19 mouse cellular contexts compared by ENCODE assay signal in genomic region chr8:124125241-124125640, GRCm38 (mm10).
DNase-seq lines count a peak whose midpoint lies in the region; ATAC-seq and TF ChIP-seq lines count a peak whose summit lies in the region.
"Had no signal": no experiment of that assay in that cellular context is flagged by ENCODE, and none has a peak within 500 bp of the region (broad histone marks: within the 10 kb centered on the region; RNA-seq: fewer than 3 reads in every experiment).

No protein-coding gene starts in this region.

- H3K27me3 ChIP-seq in kidney, embryonic 15.5 days, result no peaks in the 10 kb centered on the region
- no peaks in the 10 kb centered on the region for H3K27me3 ChIP-seq in forebrain, postnatal 0 days (ENCODE audit: insufficient read depth, low read length)
- H3K27me3 ChIP-seq: embryonic facial prominence, embryonic 13.5 days; forebrain, embryonic 12.5 days; heart, embryonic 12.5 days had no signal

- H3K4me1 ChIP-seq in kidney, embryonic 15.5 days, result no peaks in the 10 kb centered on the region
- H3K4me1 ChIP-seq in lung, adult 2 months (ENCODE audit: control insufficient read depth, insufficient read depth, low read length), result no peaks in the 10 kb centered on the region
- no peaks in the 10 kb centered on the region for H3K4me1 ChIP-seq in forebrain, postnatal 0 days (ENCODE audit: insufficient read depth)
- H3K4me1 ChIP-seq: embryonic facial prominence, embryonic 13.5 days; forebrain, embryonic 12.5 days; heart, embryonic 12.5 days had no signal

- ATAC-seq in kidney, embryonic 15.5 days (replicated peaks; ENCODE audit: low FRiP score), result no peak
- ATAC-seq in cerebellum, adult (ENCODE audit: insufficient number of reproducible peaks, low FRiP score, low TSS enrichment), result no peak
- ATAC-seq in forebrain, postnatal 0 days, result no peak
- ATAC-seq: forebrain, embryonic 16.5 days; hindbrain, embryonic 16.5 days had no signal

- peak; percentile 19 for DNase-seq in kidney, postnatal 10 days
- peak; percentile 15 for DNase-seq in lung, adult 2 months
- DNase-seq in lung, postnatal 14 days, result peak; percentile 7
- no peak for DNase-seq in forebrain, postnatal 0 days
- DNase-seq: adrenal gland, adult 8-10 months; adrenal gland, postnatal 36 days; cerebellum, adult 11 months; cerebellum, adult 8-10 months; cerebellum, postnatal 14 days; gastrocnemius, postnatal 14 days; heart, postnatal 36 days had no signal

- H3K9me3 ChIP-seq in kidney, embryonic 15.5 days (replicated peaks), result no peaks in the 10 kb centered on the region; the same call in 1 of the 2 replicates
- H3K9me3 ChIP-seq in forebrain, postnatal 0 days (ENCODE audit: low read length), result no peaks in the 10 kb centered on the region

- no peak for TF ChIP-seq POLR2A in lung, adult 2 months (IDR thresholded peaks at IDR 0.05; ENCODE audit: borderline replicate concordance, extremely low read depth, low read depth, low read length)

- no peak overlapping the region for H3K9ac ChIP-seq in kidney, embryonic 15.5 days
- H3K9ac ChIP-seq in forebrain, postnatal 0 days, result no peak overlapping the region
- H3K9ac ChIP-seq: embryonic facial prominence, embryonic 13.5 days; forebrain, embryonic 12.5 days; heart, embryonic 12.5 days had no signal

- H3K27ac ChIP-seq in kidney, embryonic 15.5 days, result no peak overlapping the region
- no peak overlapping the region for H3K27ac ChIP-seq in forebrain, postnatal 0 days (ENCODE audit: low read depth, low read length)
- H3K27ac ChIP-seq: embryonic facial prominence, embryonic 13.5 days; forebrain, embryonic 12.5 days had no signal

- no peak overlapping the region for H3K4me2 ChIP-seq in kidney, embryonic 15.5 days
- no peak overlapping the region for H3K4me2 ChIP-seq in forebrain, postnatal 0 days (ENCODE audit: low read depth)
- H3K4me2 ChIP-seq: embryonic facial prominence, embryonic 13.5 days; forebrain, embryonic 12.5 days; heart, embryonic 12.5 days had no signal

- H3K4me3 ChIP-seq in kidney, embryonic 15.5 days (replicated peaks), result no peak overlapping the region
- H3K4me3 ChIP-seq in lung, adult 2 months (replicated peaks; ENCODE audit: extremely low read depth, low read depth, low read length), result no peak overlapping the region
- H3K4me3 ChIP-seq in forebrain, postnatal 0 days (ENCODE audit: low read depth, low read length), result no peak overlapping the region
- H3K4me3 ChIP-seq: embryonic facial prominence, embryonic 13.5 days; forebrain, embryonic 12.5 days; heart, embryonic 12.5 days had no signal

- no peak for TF ChIP-seq CTCF in lung, adult 2 months (IDR thresholded peaks at IDR 0.05; ENCODE audit: insufficient read depth, low read length)
- TF ChIP-seq CTCF in forebrain, postnatal 0 days (IDR thresholded peaks at IDR 0.05; ENCODE audit: low read depth), result no peak

- 89% methylated on average over 20 of the region's 20 CpGs for WGBS in kidney, embryonic 15.5 days
- 94% methylated on average over 20 of the region's 20 CpGs for WGBS in lung, adult 2 months
- WGBS in forebrain, postnatal 0 days, result 97% methylated on average over 20 of the region's 20 CpGs

- no peaks in the 10 kb centered on the region for H3K36me3 ChIP-seq in kidney, embryonic 15.5 days
- no peaks in the 10 kb centered on the region for H3K36me3 ChIP-seq in forebrain, postnatal 0 days (ENCODE audit: insufficient read depth)
- H3K36me3 ChIP-seq: embryonic facial prominence, embryonic 13.5 days; forebrain, embryonic 12.5 days; G1E; heart, embryonic 12.5 days had no signal
